Mouse (Mus musculus) heart, adult 9 months (tissue): ENCODE measurements at regions not wholly inside any gene's neighbourhood (a gene's known extent, or its start where the extent isn't known, plus 50 kb on each side); places are given as distances from the start of the nearest gene placed in this dataset.
A peak's percentile ranks its signal among the peaks of the same experiment; 100 is the strongest.

Experiments
- DNase-seq, 2 experiments: peaks; one replicate each; pipeline ENCODE4 v3.0.0; 2022; ENCODE audit warnings: low spot score in 2 of 2

GRCm38 (mm10) chr12:106868036-106868435 lies 620.4 kb upstream of the 3110018I06Rik start:
- DNase-seq, result no peak

- DNase-seq, result no peak
Observed at GRCm38 (mm10) chr12:106871481-106871880, 617.0 kb upstream of the 3110018I06Rik start.

- no peak for DNase-seq
Observed at GRCm38 (mm10) chr12:106872966-106873730, 615.3 kb upstream of the 3110018I06Rik start.

- DNase-seq, result no peak
Observed at GRCm38 (mm10) chr12:106890319-106890718, 598.1 kb upstream of the 3110018I06Rik start.

- no peak for DNase-seq
Observed at GRCm38 (mm10) chr12:106894061-106894460, 594.4 kb upstream of the 3110018I06Rik start.

GRCm38 (mm10) chr12:106904202-106904601 lies 584.2 kb upstream of the 3110018I06Rik start:
- peak in 1 of 2 experiments; percentile 17 for DNase-seq

GRCm38 (mm10) chr12:106912782-106913181 lies 575.6 kb upstream of the 3110018I06Rik start:
- no peak for DNase-seq

GRCm38 (mm10) chr12:106922571-106922991 lies 565.9 kb upstream of the 3110018I06Rik start:
- DNase-seq, result no peak

GRCm38 (mm10) chr12:106928389-106928788 lies 560.0 kb upstream of the 3110018I06Rik start:
- DNase-seq, result no peak

- no peak for DNase-seq
Observed at GRCm38 (mm10) chr12:106929161-106929560, 559.3 kb upstream of the 3110018I06Rik start.

- DNase-seq, result no peak
Observed at GRCm38 (mm10) chr12:106931591-106931990, 556.8 kb upstream of the 3110018I06Rik start.

- peak; percentile 20 to 33 for DNase-seq
Observed at GRCm38 (mm10) chr12:106939381-106939780, 549.1 kb upstream of the 3110018I06Rik start.

GRCm38 (mm10) chr12:106943874-106944273 lies 544.6 kb upstream of the 3110018I06Rik start:
- DNase-seq, result no peak

GRCm38 (mm10) chr12:106952621-106953020 lies 535.8 kb upstream of the 3110018I06Rik start:
- no peak for DNase-seq

- peak in 1 of 2 experiments; percentile 29 for DNase-seq
Observed at GRCm38 (mm10) chr12:106955778-106956177, 532.7 kb upstream of the 3110018I06Rik start.

- no peak for DNase-seq
Observed at GRCm38 (mm10) chr12:106956266-106956665, 532.2 kb upstream of the 3110018I06Rik start.

- DNase-seq, result no peak
Observed at GRCm38 (mm10) chr12:106961991-106962390, 526.4 kb upstream of the 3110018I06Rik start.

GRCm38 (mm10) chr12:106963762-106964161 lies 524.7 kb upstream of the 3110018I06Rik start:
- DNase-seq, result no peak

GRCm38 (mm10) chr12:106969873-106970272 lies 518.6 kb upstream of the 3110018I06Rik start:
- DNase-seq, result no peak

GRCm38 (mm10) chr12:106992421-106992820 lies 496.0 kb upstream of the 3110018I06Rik start:
- no peak for DNase-seq

- no peak for DNase-seq
Observed at GRCm38 (mm10) chr12:106993011-106993410, 495.4 kb upstream of the 3110018I06Rik start.

- no peak for DNase-seq
Observed at GRCm38 (mm10) chr12:107010995-107011786, 477.2 kb upstream of the 3110018I06Rik start.

- DNase-seq, result no peak
Observed at GRCm38 (mm10) chr12:107016801-107017200, 471.6 kb upstream of the 3110018I06Rik start.
